Mouse (Mus musculus) kidney, adult 11 months (tissue): ENCODE measurements around the gene Vamp4.
"Not testable (repeated sequence)": the region's sequence is repeated elsewhere in the genome, so short reads cannot be mapped to it uniquely, and the experiment has no call there.

ENCODE experiments used
- DNase-seq: peaks from one replicate; pipeline ENCODE4 v3.0.0; 2022

The Vamp4 gene

GRCm38 (mm10) chr1:162590415-162590997, 20.2 kb downstream of the Vamp4 start:
- DNase-seq: no peak

- DNase-seq: no peak
Measured at GRCm38 (mm10) chr1:162597379-162598102, 27.2 kb downstream of the Vamp4 start.

GRCm38 (mm10) chr1:162599617-162600016, 29.3 kb downstream of the Vamp4 start:
- DNase-seq: no peak

GRCm38 (mm10) chr1:162601288-162601687, 31.0 kb downstream of the Vamp4 start:
- DNase-seq: no peak

- no peak for DNase-seq
Measured at GRCm38 (mm10) chr1:162608127-162608526, 37.8 kb downstream of the Vamp4 start.

GRCm38 (mm10) chr1:162609633-162610250, 39.4 kb downstream of the Vamp4 start:
- no peak for DNase-seq

- DNase-seq: no peak
Measured at GRCm38 (mm10) chr1:162611191-162611590, 40.9 kb downstream of the Vamp4 start.

- no peak for DNase-seq
Measured at GRCm38 (mm10) chr1:162615511-162615910, 45.2 kb downstream of the Vamp4 start.

DNA sequence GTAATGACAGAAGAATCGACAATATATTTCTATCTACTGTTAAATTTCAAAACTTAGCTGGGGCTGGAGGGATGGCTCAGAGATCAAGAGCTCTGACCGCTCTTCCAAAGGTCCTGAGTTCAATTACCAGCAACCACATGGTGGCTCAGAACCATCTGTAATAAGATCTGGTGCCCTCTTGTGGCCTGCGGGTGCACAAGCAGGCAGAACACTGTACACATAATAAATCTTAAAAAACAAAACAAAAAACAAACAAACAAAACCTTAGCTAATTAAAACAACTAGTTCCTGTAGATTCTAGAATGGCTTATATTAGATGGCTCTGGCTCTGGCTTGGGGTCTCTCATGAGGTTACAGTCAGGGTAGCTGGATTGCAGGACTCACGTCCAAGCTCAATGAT, 50.2 kb downstream of the Vamp4 start:
- DNase-seq: no peak

GRCm38 (mm10) chr1:162623895-162624294, 53.6 kb downstream of the Vamp4 start:
- DNase-seq: no peak

DNA sequence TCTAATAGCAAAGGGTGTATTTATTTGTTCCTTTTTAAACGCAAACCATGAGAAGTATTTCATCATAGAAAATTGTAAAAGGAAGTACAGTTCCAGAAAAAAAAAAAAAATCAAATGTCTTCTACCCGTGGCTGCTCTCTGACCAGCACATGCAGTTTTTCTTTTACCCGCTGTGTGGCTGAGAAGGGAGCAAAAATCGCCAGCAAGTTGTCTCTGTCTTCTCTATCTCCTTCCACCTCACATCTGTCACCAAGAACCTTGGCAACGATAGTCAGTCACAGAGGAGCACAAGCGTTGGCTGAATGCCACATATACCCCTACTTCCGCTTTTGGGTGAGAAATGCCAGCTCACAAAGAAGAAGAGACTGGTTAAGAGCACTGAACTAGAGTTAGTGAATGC, 54.9 kb downstream of the Vamp4 start:
- DNase-seq: no peak

DNA sequence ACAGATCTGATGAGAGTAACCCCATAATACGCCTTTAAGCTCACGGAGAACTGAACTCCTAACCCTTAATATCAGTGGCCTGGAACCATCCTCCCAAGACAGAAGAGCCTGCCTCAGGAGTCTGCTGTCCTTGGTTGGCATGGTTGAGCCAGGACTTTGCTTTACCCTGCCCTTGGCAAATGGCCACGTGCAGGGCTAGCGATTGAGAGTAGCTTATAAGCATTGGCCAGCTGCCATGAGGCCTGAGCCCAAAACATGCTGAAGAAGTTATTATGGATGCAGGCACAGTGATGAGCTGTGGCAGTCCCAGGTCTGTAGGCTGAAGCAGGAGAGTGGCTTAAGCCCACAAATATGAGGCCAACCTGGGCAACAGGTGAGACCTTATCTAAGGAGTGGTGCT, 57.5 kb downstream of the Vamp4 start:
- DNase-seq: peak; percentile 28

DNA sequence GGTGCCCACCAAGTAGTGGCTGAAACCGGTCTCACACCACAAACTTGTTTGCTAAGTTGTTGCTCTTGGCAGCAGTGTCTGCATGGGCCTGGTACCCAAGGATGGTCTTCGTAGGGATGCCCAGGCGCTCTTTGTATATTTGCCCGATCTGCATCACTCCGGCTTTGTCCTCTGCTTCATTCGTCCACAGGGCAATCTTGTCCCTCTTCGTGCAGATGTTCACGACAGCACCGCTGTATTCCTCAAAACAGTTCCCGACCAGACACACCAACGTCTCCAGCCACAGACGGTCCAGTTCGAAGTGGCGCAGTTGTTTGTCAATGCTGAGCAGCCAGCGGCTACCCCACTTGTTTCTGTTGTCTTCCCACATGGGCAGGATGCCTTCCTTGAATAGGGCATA, 58.0 kb downstream of the Vamp4 start:
- DNase-seq: not testable (repeated sequence)

- peak; percentile 11 for DNase-seq
Measured at GRCm38 (mm10) chr1:162635291-162635931, 65.1 kb downstream of the Vamp4 start.

DNA sequence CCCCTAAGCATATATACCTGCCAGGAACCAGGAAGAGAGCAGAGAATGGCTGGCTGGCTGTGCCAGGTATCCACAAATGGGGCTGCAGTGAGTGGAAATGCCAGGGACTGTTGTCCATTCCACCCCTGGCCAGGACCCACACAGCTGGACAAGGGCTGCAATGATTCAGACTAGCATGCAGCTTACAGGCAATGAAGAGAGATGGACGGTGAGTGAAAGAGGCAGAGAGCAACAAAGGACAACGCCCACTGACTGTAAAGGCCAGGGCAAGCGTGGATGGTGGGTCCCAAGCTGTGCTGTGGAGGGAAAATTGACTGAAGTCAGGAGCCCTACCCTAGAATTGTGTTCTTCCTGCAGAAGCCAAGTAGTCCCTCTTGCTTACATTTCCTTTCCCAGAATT, 66.2 kb downstream of the Vamp4 start:
- DNase-seq: no peak

DNA sequence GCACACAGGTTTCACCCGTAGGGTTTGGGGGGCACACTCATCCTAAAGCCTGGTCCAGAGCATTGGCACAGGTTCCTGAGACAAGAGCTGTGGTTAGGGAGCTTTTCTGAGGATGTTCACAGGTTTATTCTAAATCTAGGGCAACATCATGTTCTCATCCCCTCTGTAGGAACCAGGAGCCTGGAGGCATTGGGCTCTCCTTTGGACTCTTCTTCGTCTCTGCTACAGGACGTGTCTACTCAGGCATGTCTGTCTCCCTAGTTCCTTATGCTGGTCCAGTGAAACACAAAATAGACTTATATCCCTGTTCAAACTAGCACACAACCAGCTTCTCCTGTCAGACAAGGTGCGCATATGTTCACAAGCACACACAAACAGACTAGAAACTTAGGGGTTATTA, 68.2 kb downstream of the Vamp4 start:
- no peak for DNase-seq

DNA sequence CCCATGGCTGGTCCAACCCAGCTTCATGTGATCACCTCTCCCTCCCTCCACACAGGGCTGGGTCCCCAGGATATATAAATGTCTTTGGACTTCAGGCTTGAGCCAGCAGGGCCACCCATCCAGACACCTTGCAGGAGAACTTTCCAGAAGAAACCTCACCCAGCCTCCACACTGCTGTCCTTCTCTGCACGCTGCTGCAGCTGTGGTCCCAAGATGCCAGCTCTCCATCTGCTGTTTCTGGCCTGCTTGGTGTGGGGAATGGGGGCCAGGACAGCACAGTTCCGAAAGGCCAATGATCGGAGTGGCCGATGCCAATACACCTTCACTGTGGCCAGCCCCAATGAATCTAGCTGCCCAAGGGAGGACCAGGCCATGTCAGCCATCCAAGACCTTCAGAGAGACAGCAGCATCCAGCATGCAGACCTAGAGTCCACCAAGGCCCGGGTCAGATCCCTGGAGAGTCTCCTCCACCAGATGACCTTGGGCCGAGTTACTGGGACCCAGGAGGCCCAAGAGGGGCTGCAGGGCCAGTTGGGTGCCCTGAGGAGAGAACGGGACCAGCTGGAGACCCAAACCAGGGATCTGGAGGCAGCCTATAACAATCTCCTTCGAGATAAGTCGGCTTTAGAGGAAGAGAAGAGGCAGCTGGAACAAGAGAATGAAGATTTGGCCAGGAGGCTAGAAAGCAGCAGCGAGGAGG, 68.9 kb downstream of the Vamp4 start, which contains the start of gene Myoc:
TSS of gene Myoc (plus strand) at position 105 of the 700 bp plus-strand sequence.
- DNase-seq: no peak

DNA sequence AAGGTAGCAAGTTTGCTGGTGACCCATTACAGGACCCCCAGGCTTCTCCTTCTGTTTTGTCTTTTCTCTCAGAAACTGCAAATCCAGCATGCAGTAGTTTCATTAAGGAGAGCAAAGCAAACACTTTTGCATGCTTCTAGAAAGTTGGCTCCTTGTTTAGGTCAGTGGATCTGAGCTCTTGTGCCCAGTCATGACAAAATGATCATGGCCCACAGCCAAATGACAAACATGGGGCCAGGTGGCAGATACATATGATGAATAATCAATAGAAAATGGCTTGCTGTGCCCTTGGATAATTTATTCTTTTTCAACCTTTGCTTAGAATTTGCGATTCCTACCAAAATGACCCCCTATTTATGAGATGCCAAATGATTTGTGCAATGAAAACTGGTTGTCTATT, 69.5 kb downstream of the Vamp4 start:
- DNase-seq: no peak

- DNase-seq: no peak
Measured at GRCm38 (mm10) chr1:162642591-162642990, 72.3 kb downstream of the Vamp4 start.

DNA sequence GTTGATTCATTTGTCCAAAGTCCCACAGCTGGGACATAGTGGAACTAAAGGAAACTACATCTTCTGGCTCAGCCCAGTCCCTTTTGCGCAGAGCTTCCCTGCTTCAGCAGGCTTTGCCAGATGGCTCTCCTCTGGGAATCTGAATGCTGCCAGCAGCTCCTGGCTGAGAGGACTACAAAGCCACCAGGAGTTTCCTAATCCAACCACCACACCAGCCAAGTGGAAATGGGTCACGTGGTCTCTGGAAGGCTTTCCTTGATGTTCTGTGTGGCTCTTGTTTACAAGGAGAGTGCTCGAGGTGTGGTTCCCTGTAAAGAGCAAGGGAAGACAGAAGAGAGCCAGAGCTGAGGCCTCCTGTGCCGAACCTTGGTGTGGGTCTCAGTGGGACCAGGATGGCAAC, 73.4 kb downstream of the Vamp4 start:
- peak; percentile 31 for DNase-seq

DNA sequence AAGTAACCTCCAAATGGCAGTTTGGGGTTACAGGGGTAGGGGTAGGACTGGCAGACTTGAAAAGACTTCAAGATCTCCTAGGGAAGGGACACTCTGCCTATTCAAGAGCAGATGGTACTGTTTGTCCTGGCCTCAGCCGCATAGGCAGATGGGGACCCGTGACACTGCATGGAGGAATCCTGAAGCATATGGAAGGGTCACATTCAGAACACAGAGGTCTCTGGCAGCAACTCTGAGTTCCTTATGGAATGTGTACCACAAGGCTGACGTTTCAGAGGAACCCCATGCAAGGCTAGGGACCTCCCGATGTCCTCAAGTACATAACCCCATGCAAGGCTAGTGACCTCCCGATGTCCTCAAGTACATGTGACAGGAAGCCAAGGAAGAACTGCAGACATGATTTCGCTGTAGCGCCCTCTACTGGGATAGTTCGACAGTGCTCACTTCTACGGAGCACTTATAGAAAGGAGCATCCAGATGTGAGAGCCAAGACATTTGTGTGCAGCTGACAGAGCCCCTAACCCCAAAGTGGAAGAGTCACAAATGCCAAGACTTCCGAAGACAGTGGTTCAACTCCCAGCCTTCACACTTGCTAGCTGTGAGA, 75.9 kb downstream of the Vamp4 start:
- DNase-seq: no peak

- DNase-seq: no peak
Measured at GRCm38 (mm10) chr1:162648416-162648815, 78.1 kb downstream of the Vamp4 start.
